ENCODE assay signal across 8 mouse cellular contexts in genomic region chrX:20848256-20848984, GRCm38 (mm10). TPM values are rescaled to one million over a fixed set of nuclear protein-coding genes. Genes with fewer than 3 reads are reported as not detected.
A peak's percentile ranks its signal among the peaks of the same experiment; 100 is the strongest.
DNase-seq lines count a peak whose midpoint lies in the region; ATAC-seq and TF ChIP-seq lines count a peak whose summit lies in the region.

No protein-coding gene starts in this region.

- H3K9me3 ChIP-seq in ES-E14 (ENCODE audit: control insufficient read depth, insufficient read depth, low read depth, low read length): no peaks in the 10 kb centered on the region
- no peaks in the 10 kb centered on the region for H3K9me3 ChIP-seq in forebrain, embryonic 15.5 days

- 0 out of 4 replicates have a peak, but pooled peaks cover 0 to 1% of the 10 kb centered on the region in 2 experiments for H3K4me1 ChIP-seq in ES-E14 (ENCODE audit: control insufficient read depth in 2 of 2, insufficient read depth in 2 of 2, low read length in 2 of 2, poor library complexity in 1 of 2)
- peaks cover 14% of the 10 kb centered on the region for H3K4me1 ChIP-seq in forebrain, embryonic 15.5 days
- H3K4me1 ChIP-seq in lung, adult 2 months (ENCODE audit: control insufficient read depth, insufficient read depth, low read length): peaks cover 5% of the 10 kb centered on the region; the same call in 1 of the 2 replicates

- peak; percentile 88 for DNase-seq in ES-E14 (ENCODE audit: low read depth, low spot score)
- DNase-seq in cerebellum, adult 11-12 months: peak; percentile 95
- peak; percentile 90 for DNase-seq in heart, postnatal 25 days (ENCODE audit: low spot score)
- DNase-seq in layer of hippocampus, adult 18-20 months (ENCODE audit: low spot score in 2 of 2): peak; percentile 93 to 96
- DNase-seq in lung, adult 2 months: peak; percentile 76
- peak; percentile 83 to 92 for DNase-seq in thymus, adult 18-20 months

- no peak for TF ChIP-seq CTCF in lung, adult 2 months (IDR thresholded peaks at IDR 0.05; ENCODE audit: insufficient read depth, low read length)

- H3K9ac ChIP-seq in ES-E14 (ENCODE audit: insufficient read depth, low read depth, low read length, poor library complexity, severe bottlenecking): peak overlapping the region; percentile 94
- peak overlapping the region; percentile 65 for H3K9ac ChIP-seq in forebrain, embryonic 15.5 days (replicated peaks)

- ATAC-seq in forebrain, embryonic 15.5 days (replicated peaks): peak; percentile 99
- peak; percentile 100 for ATAC-seq in neutrophil, adult 5-6 weeks (ENCODE audit: extremely low read depth, insufficient number of reproducible peaks, low FRiP score, poor library complexity, severe bottlenecking)

- intact Hi-C loops in heart, postnatal 25 days (cut with DNase I): loop anchor here (5.0 kb wide), 1 partner anchor 99 kb away; no protein-coding TSS in a partner anchor

- WGBS in forebrain, embryonic 15.5 days: 16% methylated on average over 42 of the region's 42 CpGs
- WGBS in lung, adult 2 months: 29% methylated on average over 42 of the region's 42 CpGs

- H3K27me3 ChIP-seq in forebrain, embryonic 15.5 days: no peaks in the 10 kb centered on the region

- in situ Hi-C loops in ES-E14 (cut with MboI; ENCODE audit: low sequenced_read_pairs in 2 of 2, unreplicated experiment in 2 of 2): no loop called here

- peak; percentile 90; the same call in 1 of the 2 replicates for TF ChIP-seq POLR2A in lung, adult 2 months (IDR thresholded peaks at IDR 0.05; ENCODE audit: borderline replicate concordance, extremely low read depth, low read depth, low read length)

- H3K4me2 ChIP-seq in forebrain, embryonic 15.5 days (replicated peaks): peak overlapping the region; percentile 48

- peaks cover 19% of the 10 kb centered on the region for H3K36me3 ChIP-seq in ES-E14 (ENCODE audit: control insufficient read depth, insufficient read depth, low read length, poor library complexity, severe bottlenecking)
- peaks cover 13% of the 10 kb centered on the region for H3K36me3 ChIP-seq in forebrain, embryonic 15.5 days

- peak overlapping the region; percentile 71; the same call in 1 of the 2 replicates for H3K27ac ChIP-seq in ES-E14 (ENCODE audit: insufficient read depth, low read depth, low read length, poor library complexity, severe bottlenecking)
- peak overlapping the region; percentile 83 for H3K27ac ChIP-seq in forebrain, embryonic 15.5 days (replicated peaks)

- H3K4me3 ChIP-seq in ES-E14 (ENCODE audit: insufficient read depth in 1 of 2, low read depth in 1 of 2, low read length in 2 of 2, poor library complexity in 1 of 2, severe bottlenecking in 1 of 2): peak overlapping the region; percentile 86 to 94
- peak overlapping the region; percentile 63 for H3K4me3 ChIP-seq in forebrain, embryonic 15.5 days
- peak overlapping the region; percentile 93 for H3K4me3 ChIP-seq in lung, adult 2 months (replicated peaks; ENCODE audit: extremely low read depth, low read depth, low read length)

TF ChIP-seq in ES-E14, 5 proteins besides CTCF, POLR2A, EP300 and RAD21:
- TF ChIP-seq HCFC1 (IDR thresholded peaks at IDR 0.05; ENCODE audit: borderline replicate concordance, insufficient read depth, low read length) (no peak), CHD2 (IDR thresholded peaks at IDR 0.05; ENCODE audit: low read depth, low read length) (peak; percentile 88), MAFK (IDR thresholded peaks at IDR 0.05; ENCODE audit: insufficient read depth, low read depth, low read length) (no peak), ZNF384 (IDR thresholded peaks at IDR 0.05; ENCODE audit: low read depth, low read length) (no peak), ZC3H11A (IDR thresholded peaks at IDR 0.05; ENCODE audit: borderline replicate concordance, low read depth, low read length) (no peak)

RNA-seq across cellular contexts. Expression of gene Timp1, which starts 21.5 kb away (rescaled TPM):
- total RNA-seq in ES-E14 (2012; rRNA removed): 88.4 and 130 TPM in 2 replicates
- polyA plus RNA-seq in forebrain, embryonic 15.5 days (2015; fragmentation: Nextera tagmentation; extraction: Ambion mirVana): 2.4 and 2.9 TPM in 2 replicates
- 1 to 10 TPM; 5.5 to 7.1 TPM for total RNA-seq in heart, postnatal 25 days (2021)
- not detected for total RNA-seq in layer of hippocampus, adult 18-20 months (2021)
- 14.6 and 15.3 TPM in 2 replicates for polyA plus RNA-seq in lung, adult 2 months (2012; rRNA removed)
- not detected in 2 replicates for total RNA-seq in neutrophil, adult 5-6 weeks (2017)

RNA-seq across cellular contexts. Expression of gene Araf, which starts 50.8 kb away (rescaled TPM):
- 81.8 and 93.1 TPM in 2 replicates for total RNA-seq in ES-E14 (2012; rRNA removed)
- 224 and 234 TPM in 2 replicates for polyA plus RNA-seq in forebrain, embryonic 15.5 days (2015; fragmentation: Nextera tagmentation; extraction: Ambion mirVana)
- 10 to 100 TPM; 81.2 to 86.3 TPM for total RNA-seq in heart, postnatal 25 days (2021)
- 100 to 1,000 TPM; 183 to 186 TPM for total RNA-seq in layer of hippocampus, adult 18-20 months (2021)
- 149 and 167 TPM in 2 replicates for polyA plus RNA-seq in lung, adult 2 months (2012; rRNA removed)
- 92.4 and 100 TPM in 2 replicates for total RNA-seq in neutrophil, adult 5-6 weeks (2017)

Comparison
In these comparisons a context has a peak if more than half of its experiments do, and no peak if none do; other contexts are left out.
1. Peak in every context shown above with its lines: DNase-seq, ATAC-seq, H3K4me3 ChIP-seq and H3K27ac ChIP-seq.
2. RNA of gene Timp1, which starts 21.5 kb away (total RNA-seq): 88.4 to 130 TPM in ES-E14; 5.5 to 7.1 TPM in heart, postnatal 25 days, not detected in layer of hippocampus, adult 18-20 months and not detected in neutrophil, adult 5-6 weeks; every median in the first group is over 10 times any median in the second.